Mouse (Mus musculus): ENCODE measurements around the gene Crybb1.

- TF ChIP-seq CTCF (IDR thresholded peaks at IDR 0.05; ENCODE audit: low read depth, low read length), result no peak
- TF ChIP-seq EP300 (IDR thresholded peaks at IDR 0.05; ENCODE audit: insufficient read depth, low read depth, low read length), result no peak
Measured at GRCm38 (mm10) chr5:112259862-112260650, 4.4 kb downstream of the Crybb1 start.
